Mouse (Mus musculus): ENCODE data around the gene Thrb. TPM values are rescaled to one million over a fixed set of nuclear protein-coding genes. Genes with fewer than 3 reads are reported as not detected.

The Thrb gene
- polyA plus RNA-seq, 1 experiment: 0.65 TPM

- Histone ChIP-seq H3K4me1 (ENCODE audit: control insufficient read depth, insufficient read depth, insufficient read length) (peaks cover 12% of the 10 kb centered on the region; the same call in 1 of the 2 replicates), H3K27ac (ENCODE audit: insufficient read depth, low read length) (no peak overlapping the region), H3K36me3 (ENCODE audit: control insufficient read depth, insufficient read depth, low read length) (no peaks in the 10 kb centered on the region), H3K27me3 (ENCODE audit: control insufficient read depth, insufficient read depth, low read length) (no peaks in the 10 kb centered on the region), H3K4me3 (ENCODE audit: extremely low read depth, insufficient read depth, insufficient read length) (no peak overlapping the region)
- 83% methylated on average over 1 of the region's 1 CpGs for WGBS
- TF ChIP-seq CTCF (IDR thresholded peaks at IDR 0.05; ENCODE audit: extremely low read depth, insufficient read depth, insufficient read length, insufficient replicate concordance) (no peak), POLR2A (IDR thresholded peaks at IDR 0.05; ENCODE audit: low read depth, low read length) (no peak)
- DNase-seq (ENCODE audit: low read depth in 1 of 2, low spot score in 2 of 2): no peak
Measured at GRCm38 (mm10) chr14:18003686-18004085, 343.6 kb downstream of the Thrb start.

- no peak for DNase-seq (ENCODE audit: low read depth in 1 of 2, low spot score in 2 of 2)
- H3K4me3 ChIP-seq (ENCODE audit: extremely low read depth, insufficient read depth, insufficient read length): no peak overlapping the region
- no peaks in the 10 kb centered on the region for H3K27me3 ChIP-seq (ENCODE audit: control insufficient read depth, insufficient read depth, low read length)
- TF ChIP-seq POLR2A (IDR thresholded peaks at IDR 0.05; ENCODE audit: low read depth, low read length): no peak
- no peak for TF ChIP-seq CTCF (IDR thresholded peaks at IDR 0.05; ENCODE audit: extremely low read depth, insufficient read depth, insufficient read length, insufficient replicate concordance)
- 92% methylated on average over 3 of the region's 3 CpGs for WGBS
- no peaks in the 10 kb centered on the region for H3K4me1 ChIP-seq (ENCODE audit: control insufficient read depth, insufficient read depth, insufficient read length)
- H3K27ac ChIP-seq (ENCODE audit: insufficient read depth, low read length): no peak overlapping the region
- no peaks in the 10 kb centered on the region for H3K36me3 ChIP-seq (ENCODE audit: control insufficient read depth, insufficient read depth, low read length)
Measured at GRCm38 (mm10) chr14:18008524-18008923, 348.5 kb downstream of the Thrb start.

- Histone ChIP-seq H3K36me3 (ENCODE audit: control insufficient read depth, insufficient read depth, low read length) (no peaks in the 10 kb centered on the region), H3K27me3 (ENCODE audit: control insufficient read depth, insufficient read depth, low read length) (no peaks in the 10 kb centered on the region), H3K4me1 (ENCODE audit: control insufficient read depth, insufficient read depth, insufficient read length) (peaks cover under 1% of the 10 kb centered on the region; the same call in 1 of the 2 replicates), H3K4me3 (ENCODE audit: extremely low read depth, insufficient read depth, insufficient read length) (no peak overlapping the region), H3K27ac (ENCODE audit: insufficient read depth, low read length) (no peak overlapping the region)
- TF ChIP-seq POLR2A (IDR thresholded peaks at IDR 0.05; ENCODE audit: low read depth, low read length): no peak
- TF ChIP-seq CTCF (IDR thresholded peaks at IDR 0.05; ENCODE audit: extremely low read depth, insufficient read depth, insufficient read length, insufficient replicate concordance): no peak
- DNase-seq (ENCODE audit: low read depth in 1 of 2, low spot score in 2 of 2): no peak
- WGBS: 79% methylated on average over 5 of the region's 5 CpGs
Measured at GRCm38 (mm10) chr14:18016604-18017003, 356.5 kb downstream of the Thrb start.

GRCm38 (mm10) chr14:18020128-18020527, 360.1 kb downstream of the Thrb start:
- Histone ChIP-seq H3K27me3 (ENCODE audit: control insufficient read depth, insufficient read depth, low read length) (no peaks in the 10 kb centered on the region), H3K4me1 (ENCODE audit: control insufficient read depth, insufficient read depth, insufficient read length) (peaks cover 2% of the 10 kb centered on the region; the same call in 1 of the 2 replicates), H3K4me3 (ENCODE audit: extremely low read depth, insufficient read depth, insufficient read length) (no peak overlapping the region), H3K36me3 (ENCODE audit: control insufficient read depth, insufficient read depth, low read length) (no peaks in the 10 kb centered on the region), H3K27ac (ENCODE audit: insufficient read depth, low read length) (no peak overlapping the region)
- no peak for TF ChIP-seq POLR2A (IDR thresholded peaks at IDR 0.05; ENCODE audit: low read depth, low read length)
- DNase-seq (ENCODE audit: low read depth in 1 of 2, low spot score in 2 of 2): no peak
- 72% methylated on average over 4 of the region's 4 CpGs for WGBS

GRCm38 (mm10) chr14:18020636-18021035, 360.6 kb downstream of the Thrb start:
- no peaks in the 10 kb centered on the region for H3K36me3 ChIP-seq (ENCODE audit: control insufficient read depth, insufficient read depth, low read length)
- TF ChIP-seq POLR2A (IDR thresholded peaks at IDR 0.05; ENCODE audit: low read depth, low read length): no peak
- TF ChIP-seq CTCF (IDR thresholded peaks at IDR 0.05; ENCODE audit: extremely low read depth, insufficient read depth, insufficient read length, insufficient replicate concordance): no peak
- peaks cover 2% of the 10 kb centered on the region; the same call in 1 of the 2 replicates for H3K4me1 ChIP-seq (ENCODE audit: control insufficient read depth, insufficient read depth, insufficient read length)
- no peaks in the 10 kb centered on the region for H3K27me3 ChIP-seq (ENCODE audit: control insufficient read depth, insufficient read depth, low read length)
- WGBS: 83% methylated on average over 3 of the region's 3 CpGs
- DNase-seq (ENCODE audit: low read depth in 1 of 2, low spot score in 2 of 2): no peak
- H3K4me3 ChIP-seq (ENCODE audit: extremely low read depth, insufficient read depth, insufficient read length): no peak overlapping the region
- no peak overlapping the region for H3K27ac ChIP-seq (ENCODE audit: insufficient read depth, low read length)

GRCm38 (mm10) chr14:18021726-18022125, 361.7 kb downstream of the Thrb start:
- TF ChIP-seq CTCF (IDR thresholded peaks at IDR 0.05; ENCODE audit: extremely low read depth, insufficient read depth, insufficient read length, insufficient replicate concordance): no peak
- no peak for TF ChIP-seq POLR2A (IDR thresholded peaks at IDR 0.05; ENCODE audit: low read depth, low read length)
- no peak for DNase-seq (ENCODE audit: low read depth in 1 of 2, low spot score in 2 of 2)
- no peaks in the 10 kb centered on the region for H3K36me3 ChIP-seq (ENCODE audit: control insufficient read depth, insufficient read depth, low read length)
- H3K4me1 ChIP-seq (ENCODE audit: control insufficient read depth, insufficient read depth, insufficient read length): peaks cover 2% of the 10 kb centered on the region; the same call in 1 of the 2 replicates
- H3K27ac ChIP-seq (ENCODE audit: insufficient read depth, low read length): no peak overlapping the region
- H3K4me3 ChIP-seq (ENCODE audit: extremely low read depth, insufficient read depth, insufficient read length): no peak overlapping the region
- 31% methylated on average over 2 of the region's 2 CpGs for WGBS
- H3K27me3 ChIP-seq (ENCODE audit: control insufficient read depth, insufficient read depth, low read length): no peaks in the 10 kb centered on the region

- Histone ChIP-seq H3K4me3 (ENCODE audit: extremely low read depth, insufficient read depth, insufficient read length) (no peak overlapping the region), H3K4me1 (ENCODE audit: control insufficient read depth, insufficient read depth, insufficient read length) (peaks cover 2% of the 10 kb centered on the region; the same call in 1 of the 2 replicates), H3K27ac (ENCODE audit: insufficient read depth, low read length) (no peak overlapping the region), H3K27me3 (ENCODE audit: control insufficient read depth, insufficient read depth, low read length) (no peaks in the 10 kb centered on the region), H3K36me3 (ENCODE audit: control insufficient read depth, insufficient read depth, low read length) (no peaks in the 10 kb centered on the region)
- DNase-seq (ENCODE audit: low read depth in 1 of 2, low spot score in 2 of 2): no peak
- TF ChIP-seq POLR2A (IDR thresholded peaks at IDR 0.05; ENCODE audit: low read depth, low read length) (no peak), CTCF (IDR thresholded peaks at IDR 0.05; ENCODE audit: extremely low read depth, insufficient read depth, insufficient read length, insufficient replicate concordance) (no peak)
Measured at GRCm38 (mm10) chr14:18022351-18022750, 362.3 kb downstream of the Thrb start.
